Mouse (Mus musculus) limb, embryonic 15.5 days (tissue): ENCODE results near the gene C1qtnf9. TPM values are rescaled to one million over a fixed set of nuclear protein-coding genes. Genes with fewer than 3 reads are reported as not detected.

ENCODE experiments used
- ATAC-seq: fragments of 200-750 bp; cut with Nextera tagmentation; 2 replicates; pipeline ENCODE4 v1.8.0; 2017; ENCODE audit warnings: low read depth, moderate TSS enrichment; ENCODE audit not compliant: insufficient number of reproducible peaks, low FRiP score, low TSS enrichment
- H3K27ac ChIP-seq: fragments of 300-500 bp; sonication (generic); 2 replicates; pipeline ENCODE4 v1.5.1; 2015; ENCODE audit warnings: moderate library complexity, mild to moderate bottlenecking, inconsistent platforms
- H3K27me3 ChIP-seq: fragments of 300-500 bp; sonication (generic); 2 replicates; pipeline ENCODE4 v1.6.1; 2015; ENCODE audit warnings: inconsistent platforms
- H3K36me3 ChIP-seq: fragments of 300-500 bp; sonication (generic); 2 replicates; pipeline ENCODE4 v1.6.1; 2015; ENCODE audit warnings: inconsistent platforms
- H3K4me1 ChIP-seq: fragments of 300-500 bp; sonication (generic); 2 replicates; pipeline ENCODE4 v1.6.1; 2015; ENCODE audit warnings: inconsistent platforms
- H3K4me2 ChIP-seq: fragments of 300-500 bp; sonication (generic); 2 replicates; pipeline ENCODE4 v1.6.1; 2015; ENCODE audit warnings: mild to moderate bottlenecking, inconsistent platforms
- H3K4me3 ChIP-seq: fragments of 300-500 bp; sonication (generic); 2 replicates; pipeline ENCODE4 v1.5.1; 2015; ENCODE audit warnings: mild to moderate bottlenecking, inconsistent platforms
- H3K9ac ChIP-seq: fragments of 300-500 bp; sonication (generic); 2 replicates; pipeline ENCODE4 v1.6.1; 2015; ENCODE audit warnings: inconsistent platforms
- H3K9me3 ChIP-seq: fragments of 300-500 bp; sonication (generic); 2 replicates; pipeline ENCODE4 v1.6.1; 2016; ENCODE audit warnings: inconsistent platforms
- WGBS: fragments of 180-500 bp; shearing (Covaris S2); methylation state at CpG from one replicate; pipeline ENCODE4 v1.1.7; 2015; 5-methylcytosine and 5-hydroxymethylcytosine counted together
- polyA plus RNA-seq: library from polyadenylated mRNA; unstranded; fragments of >200 nt; fragmentation: Nextera tagmentation; extraction: Ambion mirVana; gene quantifications from 2 replicates; pipeline ENCODE4 v1.2.1, GENCODE M21; 2015

The C1qtnf9 gene
- polyA plus RNA-seq, 1 experiment from 2014 or later = 6.3 TPM

DNA sequence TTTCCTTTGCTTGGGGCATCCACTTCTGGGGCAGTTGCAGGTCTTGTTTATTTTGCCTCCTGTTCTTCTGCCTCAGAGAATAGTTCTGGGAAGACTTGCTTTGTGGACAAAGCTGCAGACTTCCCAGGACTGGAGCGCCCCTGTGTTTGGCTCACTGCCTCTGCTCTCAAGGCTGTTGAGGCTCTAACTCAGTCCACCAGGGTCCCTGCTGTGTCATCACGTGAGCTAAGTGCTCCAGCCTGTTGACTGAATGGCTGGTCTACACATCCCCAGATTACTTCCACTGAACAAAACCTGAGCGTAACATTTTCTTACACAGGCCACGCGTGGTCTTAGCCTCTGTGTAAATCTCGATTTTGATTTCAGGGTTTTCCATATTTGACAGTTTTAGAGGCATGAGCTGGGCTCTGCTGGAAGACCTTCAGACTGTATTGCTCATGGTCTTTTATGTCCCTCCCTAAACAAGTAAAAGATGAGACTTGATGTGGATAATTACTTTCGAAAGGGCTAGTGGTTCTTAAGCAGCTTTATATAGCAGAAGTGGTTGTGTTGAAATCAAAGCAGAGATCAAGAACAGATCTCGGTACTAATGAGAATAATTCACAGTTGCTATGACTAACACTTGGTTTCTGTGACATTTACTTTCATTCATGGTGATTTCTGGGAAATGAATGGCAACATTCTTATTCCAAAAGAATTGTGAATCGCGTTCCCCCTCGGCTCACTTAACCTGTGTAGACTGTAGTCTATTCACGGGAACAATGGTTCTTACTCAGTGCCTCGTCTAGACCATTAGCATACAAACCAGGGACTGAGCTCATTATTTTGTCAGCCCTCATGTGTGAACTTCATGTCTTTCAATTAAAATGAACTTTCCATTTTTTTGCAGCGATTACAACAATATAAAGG, 14.8 kb upstream of the C1qtnf9 start:
- Histone ChIP-seq H3K36me3 (peaks cover 4% of the 10 kb centered on the region; the same call in 1 of the 2 replicates), H3K4me3 (no peak overlapping the region), H3K9ac (no peak overlapping the region), H3K9me3 (no peaks in the 10 kb centered on the region), H3K4me2 (no peak overlapping the region), H3K27me3 (no peaks in the 10 kb centered on the region), H3K4me1 (no peaks in the 10 kb centered on the region), H3K27ac (no peak overlapping the region)
- 79% methylated on average over 14 of the region's 14 CpGs for WGBS
- ATAC-seq = no peak

DNA sequence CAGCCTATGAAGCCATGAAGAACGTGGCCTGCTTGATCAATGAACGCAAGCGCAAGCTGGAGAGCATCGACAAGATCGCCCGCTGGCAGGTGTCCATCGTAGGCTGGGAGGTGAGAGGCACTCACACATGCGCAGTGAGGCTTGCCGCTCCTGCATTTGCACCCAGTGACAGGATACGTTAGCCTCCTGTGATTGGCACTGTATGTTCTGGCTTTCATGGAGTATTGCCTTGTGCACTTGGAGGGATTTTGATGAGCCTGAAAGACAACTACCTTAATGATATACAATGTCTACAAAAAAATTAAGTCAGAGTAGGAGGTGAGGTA, 14.2 kb upstream of the C1qtnf9 start:
- ATAC-seq = no peak

GRCm38 (mm10) chr14:60754656-60755055, 13.3 kb upstream of the C1qtnf9 start:
- H3K36me3 ChIP-seq = peaks cover 6% of the 10 kb centered on the region
- H3K9me3 ChIP-seq = no peaks in the 10 kb centered on the region
- H3K27me3 ChIP-seq = no peaks in the 10 kb centered on the region
- no peak overlapping the region for H3K4me2 ChIP-seq
- no peaks in the 10 kb centered on the region for H3K4me1 ChIP-seq
- no peak for ATAC-seq
- no peak overlapping the region for H3K4me3 ChIP-seq
- 96% methylated on average over 5 of the region's 5 CpGs for WGBS
- no peak overlapping the region for H3K9ac ChIP-seq
- no peak overlapping the region for H3K27ac ChIP-seq

More for the DNA sequence above, 14.2 kb upstream of the C1qtnf9 start:
- H3K4me2 ChIP-seq = no peak overlapping the region
- no peaks in the 10 kb centered on the region for H3K27me3 ChIP-seq
- H3K4me3 ChIP-seq = no peak overlapping the region
- H3K36me3 ChIP-seq = peaks cover 4% of the 10 kb centered on the region; the same call in 1 of the 2 replicates
- H3K9me3 ChIP-seq = no peaks in the 10 kb centered on the region
- WGBS = 86% methylated on average over 10 of the region's 10 CpGs
- no peaks in the 10 kb centered on the region for H3K4me1 ChIP-seq
- H3K27ac ChIP-seq = no peak overlapping the region
- no peak overlapping the region for H3K9ac ChIP-seq

DNA sequence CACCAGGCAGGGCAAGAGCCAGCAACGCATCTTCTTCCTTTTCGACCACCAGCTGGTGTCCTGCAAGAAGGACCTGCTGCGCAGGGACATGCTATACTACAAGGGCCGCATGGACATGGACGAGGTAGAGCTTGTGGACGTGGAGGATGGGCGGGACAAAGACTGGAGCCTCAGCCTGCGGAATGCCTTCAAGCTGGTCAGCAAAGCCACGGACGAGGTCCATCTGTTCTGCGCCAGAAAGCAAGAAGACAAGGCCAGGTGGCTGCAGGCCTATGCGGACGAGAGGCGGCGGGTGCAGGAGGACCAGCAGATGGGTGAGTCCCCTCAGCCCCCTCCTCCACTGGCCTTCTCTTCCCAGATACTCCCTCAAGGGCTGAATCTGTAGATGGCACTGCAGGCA, 11.7 kb upstream of the C1qtnf9 start:
- no peak for ATAC-seq
- H3K4me1 ChIP-seq = no peaks in the 10 kb centered on the region

DNA sequence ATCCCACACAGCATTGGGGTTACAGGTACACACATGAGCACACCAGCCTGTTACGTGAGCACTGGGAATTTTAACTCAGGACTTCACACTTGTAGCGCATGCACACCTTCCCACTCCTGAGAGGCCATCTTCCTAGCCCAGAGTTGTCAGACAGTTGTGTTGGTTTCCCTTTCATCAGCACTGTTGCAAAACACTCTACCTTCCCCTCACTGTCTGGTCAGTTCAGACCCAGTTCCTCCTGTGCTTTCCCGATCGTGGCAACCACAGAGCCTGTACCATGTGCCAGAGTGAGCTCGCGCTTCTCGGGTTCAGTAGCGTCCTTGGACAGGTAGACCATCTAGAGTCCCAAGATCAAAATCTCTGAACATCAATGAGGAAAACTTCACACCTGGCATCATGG, 10.7 kb upstream of the C1qtnf9 start:
- Histone ChIP-seq H3K27me3 (no peaks in the 10 kb centered on the region), H3K9ac (no peak overlapping the region)
- WGBS = 93% methylated on average over 8 of the region's 8 CpGs

More for the DNA sequence above, 11.7 kb upstream of the C1qtnf9 start:
- H3K27me3 ChIP-seq = no peaks in the 10 kb centered on the region
- H3K9me3 ChIP-seq = no peaks in the 10 kb centered on the region
- WGBS = 93% methylated on average over 15 of the region's 15 CpGs
- no peak overlapping the region for H3K4me2 ChIP-seq
- no peak overlapping the region for H3K4me3 ChIP-seq
- H3K27ac ChIP-seq = no peak overlapping the region
- no peak overlapping the region for H3K9ac ChIP-seq
- peaks cover 16% of the 10 kb centered on the region for H3K36me3 ChIP-seq

DNA sequence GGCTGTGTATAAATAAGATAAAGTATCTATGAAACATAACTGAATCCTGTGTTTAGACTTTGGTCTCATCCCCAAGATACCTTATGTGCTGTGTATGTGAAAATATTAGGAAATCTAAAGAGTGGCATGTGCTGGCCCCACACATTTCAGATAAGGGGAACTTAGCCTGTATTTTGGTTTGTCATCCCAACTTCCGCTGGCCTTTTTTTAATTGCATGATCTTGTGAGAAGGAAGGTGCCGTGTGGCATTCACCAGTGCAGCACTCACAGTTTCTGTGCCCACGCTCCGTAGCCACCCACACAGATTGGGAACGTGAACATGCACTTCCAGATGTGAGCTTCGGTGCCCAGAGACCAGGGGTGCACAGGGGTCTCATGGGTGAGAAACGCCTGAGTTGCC, 10.2 kb upstream of the C1qtnf9 start:
- ATAC-seq = no peak
- Histone ChIP-seq H3K27me3 (no peaks in the 10 kb centered on the region), H3K36me3 (peaks cover 23% of the 10 kb centered on the region), H3K4me2 (no peak overlapping the region), H3K9me3 (no peaks in the 10 kb centered on the region), H3K27ac (no peak overlapping the region), H3K4me3 (no peak overlapping the region), H3K4me1 (0 out of 2 replicates have a peak, but pooled peaks cover 1% of the 10 kb centered on the region), H3K9ac (no peak overlapping the region)
- WGBS = 92% methylated on average over 7 of the region's 7 CpGs

More for the DNA sequence above, 10.7 kb upstream of the C1qtnf9 start:
- no peaks in the 10 kb centered on the region for H3K4me1 ChIP-seq
- H3K9me3 ChIP-seq = no peaks in the 10 kb centered on the region
- peaks cover 23% of the 10 kb centered on the region for H3K36me3 ChIP-seq
- no peak overlapping the region for H3K27ac ChIP-seq
- no peak overlapping the region for H3K4me3 ChIP-seq
- ATAC-seq = no peak
- H3K4me2 ChIP-seq = no peak overlapping the region

GRCm38 (mm10) chr14:60759097-60759496, 8.8 kb upstream of the C1qtnf9 start:
- H3K9me3 ChIP-seq = no peaks in the 10 kb centered on the region
- WGBS = 87% methylated on average over 8 of the region's 8 CpGs
- no peak for ATAC-seq
- peaks cover 9% of the 10 kb centered on the region; the same call in 1 of the 2 replicates for H3K4me1 ChIP-seq
- H3K36me3 ChIP-seq = peaks cover 23% of the 10 kb centered on the region; the same call in 1 of the 2 replicates
- H3K9ac ChIP-seq = no peak overlapping the region
- no peak overlapping the region for H3K4me3 ChIP-seq
- no peaks in the 10 kb centered on the region for H3K27me3 ChIP-seq
- H3K4me2 ChIP-seq = no peak overlapping the region
- no peak overlapping the region for H3K27ac ChIP-seq

DNA sequence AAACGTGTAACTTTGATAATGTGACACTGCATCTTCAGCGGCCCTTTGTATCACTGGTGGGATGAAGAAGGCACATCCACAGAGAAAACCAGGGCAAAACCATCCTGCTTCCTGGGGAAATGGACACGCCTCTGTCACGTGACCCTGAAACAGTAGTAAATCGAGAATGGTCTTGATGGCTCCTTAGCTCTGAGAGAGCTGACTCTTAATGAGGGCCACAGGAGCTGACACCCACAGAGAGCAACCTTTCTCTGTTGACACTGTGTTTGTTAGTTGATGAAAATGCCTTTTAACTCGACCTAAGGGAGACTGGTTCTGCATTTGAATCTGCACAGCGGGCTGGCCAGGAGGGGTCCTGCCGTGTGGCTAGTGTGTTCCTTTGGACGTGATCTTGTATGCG, 6.1 kb upstream of the C1qtnf9 start:
- Histone ChIP-seq H3K9ac (no peak overlapping the region), H3K27me3 (no peaks in the 10 kb centered on the region), H3K4me1 (peaks cover 11% of the 10 kb centered on the region; the same call in 1 of the 2 replicates), H3K27ac (no peak overlapping the region), H3K4me3 (no peak overlapping the region), H3K9me3 (no peaks in the 10 kb centered on the region), H3K4me2 (no peak overlapping the region), H3K36me3 (peaks cover 19% of the 10 kb centered on the region; the same call in 1 of the 2 replicates)
- no peak for ATAC-seq
- 73% methylated on average over 10 of the region's 10 CpGs for WGBS

- peaks cover 13% of the 10 kb centered on the region; the same call in 1 of the 2 replicates for H3K4me1 ChIP-seq
- no peaks in the 10 kb centered on the region for H3K27me3 ChIP-seq
- no peak overlapping the region; the same call in 1 of the 2 replicates for H3K27ac ChIP-seq
- ATAC-seq = no peak
- no peak overlapping the region for H3K4me3 ChIP-seq
- WGBS = 51% methylated on average over 7 of the region's 7 CpGs
- no peaks in the 10 kb centered on the region for H3K9me3 ChIP-seq
- H3K36me3 ChIP-seq = peaks cover 19% of the 10 kb centered on the region; the same call in 1 of the 2 replicates
- no peak overlapping the region for H3K4me2 ChIP-seq
- no peak overlapping the region for H3K9ac ChIP-seq
Observed at GRCm38 (mm10) chr14:60762754-60763153, 5.2 kb upstream of the C1qtnf9 start.

- no peak overlapping the region for H3K27ac ChIP-seq
- H3K4me2 ChIP-seq = no peak overlapping the region
- H3K36me3 ChIP-seq = peaks cover 19% of the 10 kb centered on the region; the same call in 1 of the 2 replicates
- H3K4me1 ChIP-seq = peaks cover 16% of the 10 kb centered on the region; the same call in 1 of the 2 replicates
- no peaks in the 10 kb centered on the region for H3K9me3 ChIP-seq
- ATAC-seq = no peak
- no peak overlapping the region for H3K9ac ChIP-seq
- WGBS = 76% methylated on average over 5 of the region's 5 CpGs
- no peak overlapping the region for H3K4me3 ChIP-seq
- H3K27me3 ChIP-seq = no peaks in the 10 kb centered on the region
Observed at GRCm38 (mm10) chr14:60763746-60764145, 4.2 kb upstream of the C1qtnf9 start.

GRCm38 (mm10) chr14:60764526-60764925, 3.4 kb upstream of the C1qtnf9 start:
- Histone ChIP-seq H3K9ac (no peak overlapping the region), H3K36me3 (0 out of 2 replicates have a peak, but pooled peaks cover 17% of the 10 kb centered on the region), H3K27ac (no peak overlapping the region), H3K4me3 (no peak overlapping the region), H3K27me3 (no peaks in the 10 kb centered on the region), H3K9me3 (no peaks in the 10 kb centered on the region), H3K4me1 (peaks cover 16% of the 10 kb centered on the region; the same call in 1 of the 2 replicates), H3K4me2 (no peak overlapping the region)
- ATAC-seq = no peak
- 73% methylated on average over 4 of the region's 4 CpGs for WGBS

DNA sequence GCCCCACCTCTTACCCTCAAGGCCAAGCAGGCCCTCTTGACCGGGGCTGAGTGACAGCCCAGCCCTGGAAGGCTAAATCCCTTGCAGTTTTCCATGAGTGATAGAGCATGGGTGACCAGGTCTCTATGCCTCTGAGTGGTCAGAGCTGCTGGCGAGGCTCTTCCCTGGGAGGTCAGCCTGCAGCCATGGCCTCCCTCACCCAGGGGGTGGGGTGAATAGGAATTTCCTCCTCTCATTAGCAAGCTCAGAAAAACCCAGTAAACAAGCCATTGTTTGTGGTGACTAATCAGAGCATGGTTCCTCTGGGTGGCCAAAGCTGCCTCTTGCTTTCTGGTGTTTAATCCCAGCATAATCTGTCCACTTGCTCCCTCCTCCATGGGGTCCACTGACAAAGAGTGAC, 2.9 kb upstream of the C1qtnf9 start:
- Histone ChIP-seq H3K9ac (no peak overlapping the region), H3K4me1 (peaks cover 16% of the 10 kb centered on the region; the same call in 1 of the 2 replicates), H3K4me3 (no peak overlapping the region), H3K27me3 (no peaks in the 10 kb centered on the region), H3K27ac (no peak overlapping the region), H3K9me3 (no peaks in the 10 kb centered on the region), H3K4me2 (no peak overlapping the region), H3K36me3 (0 out of 2 replicates have a peak, but pooled peaks cover 17% of the 10 kb centered on the region)
- no peak for ATAC-seq
- WGBS = 60% methylated on average over 2 of the region's 2 CpGs
